Mouse (Mus musculus) cerebellum, adult 2 months (tissue): ENCODE measurements around the gene Sema5b. TPM values are rescaled to one million over a fixed set of nuclear protein-coding genes. Genes with fewer than 3 reads are reported as not detected.

ENCODE experiments used
- DNase-seq, 2 experiments: peaks; one replicate each; pipeline ENCODE4 v3.0.0; 2021
- H3K27ac ChIP-seq: fragments of 200-500 bp; 2 replicates; pipeline ENCODE4 v1.5.1; 2012; ENCODE audit warnings: low read length, control low read depth, inconsistent platforms; ENCODE audit not compliant: insufficient read depth
- H3K27me3 ChIP-seq: fragments of 200-500 bp; 2 replicates; pipeline ENCODE4 v1.6.1; 2012; ENCODE audit warnings: inconsistent platforms, mild to moderate bottlenecking, low read length, moderate library complexity; ENCODE audit not compliant: control insufficient read depth, insufficient read depth
- H3K4me1 ChIP-seq: fragments of 200-500 bp; 2 replicates; pipeline ENCODE4 v1.6.1; 2011; ENCODE audit warnings: low read length; ENCODE audit not compliant: control insufficient read depth, insufficient read depth
- H3K4me3 ChIP-seq: fragments of 200-500 bp; replicated peaks from 2 replicates; pipeline ENCODE3; 2011; ENCODE audit warnings: mild to moderate bottlenecking, low read depth, low read length, control low read depth; ENCODE audit not compliant: insufficient read depth
- CTCF ChIP-seq: fragments of 200-500 bp; IDR thresholded peaks from 2 replicates; pipeline ENCODE4 v1.5.1; 2011; ENCODE audit warnings: low read depth, mild to moderate bottlenecking, control low read depth, low read length, moderate library complexity, borderline replicate concordance; ENCODE audit not compliant: insufficient read depth
- POLR2A ChIP-seq: fragments of 200-500 bp; IDR thresholded peaks from 2 replicates; pipeline ENCODE4 v1.6.1; 2011; ENCODE audit warnings: low read length, control low read depth, borderline replicate concordance; ENCODE audit not compliant: insufficient read depth
- WGBS: fragments of 180-500 bp; shearing (Covaris S2); methylation state at CpG from one replicate; pipeline ENCODE4 v1.1.7; 2018; 5-methylcytosine and 5-hydroxymethylcytosine counted together
- polyA plus RNA-seq: library from polyadenylated mRNA; depleted of rRNA; stranded (reverse); fragments of >200 nt; gene quantifications from 2 replicates; pipeline ENCODE4 v1.2.3, GENCODE M21; 2012

The Sema5b gene
- polyA plus RNA-seq, 1 experiment: 13.5 TPM

DNA sequence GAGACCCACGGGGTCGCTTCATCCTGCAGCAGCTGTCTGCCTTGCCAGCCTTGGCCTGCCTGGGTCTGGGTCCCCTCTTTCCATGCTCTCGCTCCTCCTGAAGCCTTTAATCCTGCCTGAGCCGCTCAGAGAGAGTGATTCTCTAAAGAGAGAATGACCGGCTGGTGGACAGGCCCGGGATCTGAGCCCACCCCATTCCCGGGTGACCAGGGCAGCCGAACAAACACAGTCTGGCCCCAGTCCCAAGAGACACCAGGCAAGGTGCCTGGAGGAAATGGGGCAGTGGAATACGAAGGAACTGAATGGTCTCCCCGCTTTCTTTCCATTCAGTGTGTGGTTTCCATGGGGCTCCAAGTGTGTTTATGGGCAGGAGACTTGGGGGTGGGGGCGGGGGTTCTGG, 50.8 kb downstream of the Sema5b start:
- WGBS: 43% methylated on average over 11 of the region's 11 CpGs
- Histone ChIP-seq H3K27ac (no peak overlapping the region), H3K4me3 (no peak overlapping the region), H3K4me1 (peaks cover 14% of the 10 kb centered on the region), H3K27me3 (no peaks in the 10 kb centered on the region)
- DNase-seq: peak in 1 of 2 experiments; percentile 49
- TF ChIP-seq POLR2A (no peak), CTCF (no peak)

DNA sequence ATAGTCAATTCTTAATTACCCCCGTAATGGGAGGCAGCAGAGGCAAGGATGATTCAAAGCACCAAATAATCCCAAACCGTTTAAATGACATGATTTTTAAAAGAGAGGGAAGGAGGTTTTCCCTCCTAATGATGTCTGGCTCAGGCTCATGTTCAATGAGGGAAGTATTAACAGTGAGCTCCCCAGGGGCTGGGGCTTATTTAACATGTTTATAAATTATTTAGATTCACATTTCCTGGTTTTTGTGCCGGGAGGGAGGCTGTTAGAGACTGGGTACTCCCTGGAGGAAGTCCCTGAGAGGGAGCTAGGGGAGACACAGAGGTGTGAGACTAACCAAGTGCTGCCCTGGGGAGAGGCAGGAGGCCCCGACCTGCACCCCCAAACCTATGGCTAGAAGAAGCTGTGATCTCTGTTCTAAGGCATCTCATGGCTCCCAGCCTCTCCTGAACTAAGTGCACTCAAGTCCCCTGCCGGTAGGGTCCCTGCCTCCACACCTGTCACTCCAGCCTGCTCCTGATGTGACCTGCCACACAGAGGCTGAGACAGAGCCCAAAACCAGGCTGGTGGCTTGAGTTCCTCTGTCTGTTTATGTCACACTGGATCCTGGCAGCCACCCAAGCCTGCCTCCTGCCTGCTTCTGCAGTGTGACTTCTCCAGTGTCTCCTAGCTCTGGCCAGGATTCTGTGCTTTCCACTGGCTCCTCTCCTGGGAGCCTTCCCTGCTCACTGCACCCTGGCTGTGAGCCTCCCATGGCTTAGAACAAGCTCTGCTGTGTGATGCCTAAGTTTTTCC, 51.5 kb downstream of the Sema5b start:
- 64% methylated on average over 5 of the region's 5 CpGs for WGBS
- TF ChIP-seq CTCF: no peak
- no peak for TF ChIP-seq POLR2A
- H3K27me3 ChIP-seq: no peaks in the 10 kb centered on the region
- DNase-seq: peak; percentile 44 to 47
- H3K27ac ChIP-seq: no peak overlapping the region
- H3K4me3 ChIP-seq: no peak overlapping the region
- peaks cover 16% of the 10 kb centered on the region for H3K4me1 ChIP-seq

DNA sequence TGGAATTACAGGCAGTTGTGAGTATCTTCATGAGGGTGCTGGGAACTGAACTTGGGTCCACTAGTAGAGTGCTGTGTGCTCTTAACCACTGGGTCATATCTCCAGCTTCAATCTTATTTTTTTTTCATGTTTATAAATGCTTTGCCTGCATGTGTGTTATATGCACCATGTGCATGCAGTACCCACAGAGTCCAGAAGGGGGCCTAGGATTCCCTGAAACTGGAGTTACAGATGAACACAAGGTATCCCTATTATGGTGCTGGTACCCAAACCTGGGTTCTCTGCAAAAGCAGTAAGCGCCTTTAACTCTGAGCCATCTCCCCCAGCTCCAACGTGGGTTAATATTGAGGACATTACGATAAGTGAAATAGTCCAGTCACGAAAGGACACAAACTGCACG, 52.5 kb downstream of the Sema5b start:
- DNase-seq: no peak
- H3K4me3 ChIP-seq: no peak overlapping the region
- TF ChIP-seq POLR2A (no peak), CTCF (no peak)
- peaks cover 16% of the 10 kb centered on the region for H3K4me1 ChIP-seq
- no peaks in the 10 kb centered on the region for H3K27me3 ChIP-seq
- H3K27ac ChIP-seq: no peak overlapping the region
- 98% methylated on average over 5 of the region's 5 CpGs for WGBS

DNA sequence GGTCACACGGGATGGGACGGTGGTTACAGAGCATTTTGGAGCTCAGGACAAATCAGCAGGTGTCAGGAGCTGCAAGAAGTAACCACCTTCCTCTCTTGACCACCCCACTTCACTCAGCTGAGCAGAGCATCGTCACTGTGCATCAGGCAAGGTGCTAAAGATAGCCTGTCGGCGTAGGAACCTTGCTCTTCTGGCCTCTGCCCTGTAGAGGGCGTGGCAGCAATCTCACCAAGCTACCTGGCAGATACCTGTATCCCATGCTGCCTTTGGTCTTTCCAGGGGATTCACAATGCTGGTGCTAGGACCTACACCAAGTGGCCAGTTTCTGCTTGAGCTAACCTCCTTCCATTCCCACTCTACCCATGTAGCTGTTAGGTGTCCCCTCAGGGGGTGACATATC, 55.3 kb downstream of the Sema5b start:
- TF ChIP-seq POLR2A: no peak
- no peak for TF ChIP-seq CTCF
- 77% methylated on average over 6 of the region's 6 CpGs for WGBS
- Histone ChIP-seq H3K27ac (no peak overlapping the region), H3K4me1 (peaks cover 35% of the 10 kb centered on the region), H3K27me3 (no peaks in the 10 kb centered on the region), H3K4me3 (no peak overlapping the region)
- no peak for DNase-seq

DNA sequence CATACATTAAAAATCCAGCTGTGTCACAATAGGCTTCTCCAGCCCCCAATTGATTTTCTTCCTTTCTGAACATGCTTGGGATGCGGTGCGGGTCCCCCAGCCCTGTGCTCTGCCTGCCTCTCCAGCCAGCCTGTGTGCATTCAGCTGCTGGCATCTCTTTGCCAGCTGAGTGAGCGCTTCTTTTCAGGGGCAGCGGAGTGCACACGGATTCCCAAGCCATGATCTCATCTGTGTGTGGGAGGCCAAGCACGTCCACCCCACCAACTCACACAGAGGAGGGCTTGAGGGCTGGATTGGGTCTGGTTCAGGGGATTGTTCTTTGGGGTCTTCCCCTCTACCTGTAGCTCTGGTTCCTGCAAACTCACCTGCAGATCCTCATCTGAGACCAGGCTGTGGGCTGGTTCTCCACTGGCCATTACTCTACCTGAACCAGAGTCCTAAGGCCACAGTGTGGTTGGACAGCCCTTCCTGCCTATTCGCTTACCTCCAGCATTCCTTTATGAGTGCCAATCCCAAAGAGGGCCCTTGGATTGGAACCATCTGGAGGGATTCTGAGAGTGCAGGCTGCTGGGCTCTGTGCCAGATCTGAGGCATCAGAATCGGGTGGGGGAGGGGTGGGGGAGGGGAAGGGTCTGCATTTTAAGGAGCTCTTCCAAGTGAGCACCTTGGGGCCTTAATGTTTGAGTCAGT, 55.9 kb downstream of the Sema5b start:
- DNase-seq: no peak
- WGBS: 62% methylated on average over 8 of the region's 8 CpGs
- no peak for TF ChIP-seq CTCF
- TF ChIP-seq POLR2A: no peak
- H3K27me3 ChIP-seq: no peaks in the 10 kb centered on the region
- peaks cover 34% of the 10 kb centered on the region for H3K4me1 ChIP-seq
- H3K27ac ChIP-seq: no peak overlapping the region
- H3K4me3 ChIP-seq: no peak overlapping the region

DNA sequence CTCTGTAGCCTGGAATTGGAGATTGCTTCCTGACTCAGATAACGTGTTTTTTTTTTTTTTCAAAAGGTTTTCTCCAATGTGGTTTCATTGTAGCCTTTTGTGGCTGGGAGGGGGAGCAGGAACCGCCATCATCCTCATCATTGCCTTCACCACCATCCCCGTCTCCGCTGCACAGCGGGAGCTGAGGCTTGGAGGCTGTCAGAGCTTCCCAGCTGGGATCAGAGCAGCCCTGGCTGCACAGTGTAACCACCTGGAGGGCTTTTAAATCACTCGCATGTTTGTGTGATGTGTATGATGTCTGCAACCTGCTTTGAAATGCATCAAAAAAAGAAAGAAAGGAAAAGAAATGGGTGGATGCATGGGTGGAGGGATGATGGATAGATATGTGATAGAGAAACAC, 57.0 kb downstream of the Sema5b start:
- no peaks in the 10 kb centered on the region for H3K27me3 ChIP-seq
- 66% methylated on average over 6 of the region's 6 CpGs for WGBS
- TF ChIP-seq POLR2A (no peak), CTCF (no peak)
- no peak overlapping the region for H3K27ac ChIP-seq
- no peak overlapping the region for H3K4me3 ChIP-seq
- no peak for DNase-seq
- peaks cover 28% of the 10 kb centered on the region for H3K4me1 ChIP-seq

DNA sequence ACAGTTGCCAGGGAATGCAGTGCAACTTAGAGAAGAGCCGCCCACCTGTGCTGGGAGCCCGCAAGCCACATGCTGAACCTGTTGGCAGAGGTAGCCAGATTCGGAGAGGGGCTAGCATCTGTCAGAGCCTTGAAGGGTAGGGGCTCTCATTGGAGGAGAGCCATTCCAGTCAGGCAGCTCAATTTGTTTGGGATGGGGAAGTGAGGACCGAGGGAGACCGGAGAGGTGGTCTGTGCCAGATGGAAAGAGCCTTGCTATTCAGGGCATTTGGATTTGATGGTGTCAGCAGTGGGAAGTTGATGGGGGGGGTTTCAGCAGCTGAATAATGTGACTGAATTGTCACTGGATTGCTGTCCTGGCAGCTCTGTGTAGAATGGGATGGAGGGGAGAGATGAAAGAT, 57.9 kb downstream of the Sema5b start:
- DNase-seq: no peak
- no peak overlapping the region for H3K4me3 ChIP-seq
- peaks cover 28% of the 10 kb centered on the region for H3K4me1 ChIP-seq
- no peak for TF ChIP-seq POLR2A
- TF ChIP-seq CTCF: no peak
- H3K27ac ChIP-seq: no peak overlapping the region
- WGBS: 68% methylated on average over 5 of the region's 5 CpGs
- no peaks in the 10 kb centered on the region; the same call in 1 of the 2 replicates for H3K27me3 ChIP-seq

DNA sequence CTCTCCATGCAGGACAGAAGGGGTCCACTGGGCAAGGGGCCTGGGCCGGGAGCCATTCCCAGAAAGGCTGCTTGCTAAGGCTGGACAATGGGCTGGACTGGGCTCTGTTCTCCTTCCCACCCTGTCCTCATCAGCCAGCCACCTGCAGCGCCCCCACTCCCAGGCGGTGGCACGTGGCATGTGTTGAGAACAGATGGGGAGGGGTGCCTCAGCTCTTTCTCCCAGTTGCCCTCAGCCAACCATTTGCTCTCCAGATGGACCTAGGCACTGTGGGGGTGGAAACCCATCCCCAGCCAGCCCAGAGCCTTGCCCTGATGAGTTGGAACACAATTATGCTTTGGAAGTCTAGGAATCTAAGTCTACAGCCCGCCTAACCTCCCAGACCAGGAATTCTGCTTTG, 59.3 kb downstream of the Sema5b start:
- Histone ChIP-seq H3K4me3 (no peak overlapping the region), H3K27me3 (no peaks in the 10 kb centered on the region; the same call in 1 of the 2 replicates), H3K4me1 (peaks cover 28% of the 10 kb centered on the region), H3K27ac (no peak overlapping the region)
- TF ChIP-seq CTCF (no peak), POLR2A (no peak)
- peak; percentile 61 to 71 for DNase-seq
- WGBS: 33% methylated on average over 5 of the region's 5 CpGs
